In the genomic region with DNA sequence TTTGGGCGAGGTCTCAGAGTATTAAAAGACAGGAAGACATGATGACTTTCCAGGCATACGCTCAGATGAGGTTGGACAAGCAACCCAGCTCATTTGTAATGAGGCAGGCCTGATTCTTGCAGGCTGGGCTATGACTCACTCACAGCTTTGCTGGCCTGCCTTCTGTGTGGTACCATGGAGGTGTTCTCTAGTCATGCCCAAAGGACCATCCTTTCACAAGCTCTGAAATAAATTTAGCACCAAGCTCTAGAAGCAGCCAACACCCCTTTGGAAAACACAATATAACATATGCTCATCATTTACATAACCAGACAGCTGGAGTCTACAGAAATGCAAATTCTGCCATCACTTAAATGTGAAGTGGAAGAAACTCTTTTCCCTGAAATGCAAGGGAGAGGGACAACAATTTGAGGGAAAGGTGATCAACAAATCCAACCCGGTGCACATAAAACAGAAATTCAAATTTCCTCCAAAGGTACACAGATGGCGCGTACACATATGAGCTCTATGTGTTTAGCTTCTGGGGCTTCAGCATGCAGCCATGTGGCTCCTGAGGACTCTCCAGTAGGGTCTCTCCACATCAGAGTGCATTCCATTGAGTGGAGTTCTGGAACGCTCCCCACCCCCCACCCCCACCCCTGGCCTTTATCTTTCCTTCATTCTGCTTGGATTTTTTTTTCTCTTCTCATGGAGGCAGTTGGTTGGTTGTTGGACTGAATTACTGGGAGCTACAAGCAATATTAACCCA, we compare ENCODE assay signal across 9 mouse cellular contexts.
A peak's percentile ranks its signal among the peaks of the same experiment; 100 is the strongest.
DNase-seq lines count a peak whose midpoint lies in the region.
"Had no signal": no experiment of that assay in that cellular context is flagged by ENCODE, and none has a peak within 500 bp of the region (broad histone marks: within the 10 kb centered on the region; RNA-seq: fewer than 3 reads in every experiment).

No protein-coding gene starts in this region.

- intact Hi-C loops in left cerebral cortex, postnatal 25 days (cut with DNase I): loop anchor here (1.0 to 5.0 kb wide), 4 partner anchors 39 to 447 kb away; no protein-coding TSS in a partner anchor

- DNase-seq in cerebellum, postnatal 25 days: peak; percentile 11 to 28
- no peak for DNase-seq in cerebellum, postnatal 10 days
- peak; percentile 6 for DNase-seq in R1 (ENCODE audit: low read depth, low spot score)
- peak; percentile 70 to 90 for DNase-seq in frontal cortex, postnatal 36 days (ENCODE audit: low spot score in 2 of 2)
- peak; percentile 70 to 97 for DNase-seq in left cerebral cortex, postnatal 25 days (ENCODE audit: low spot score in 2 of 2)
- no peak for DNase-seq in retina, postnatal 1 day
- no peak for DNase-seq in kidney, postnatal 36 days
- no peak for DNase-seq in testis, postnatal 10 days (ENCODE audit: low spot score)
- DNase-seq: kidney, adult 8-10 months had no signal

Comparison
In these comparisons a context has a peak if more than half of its experiments do, and no peak if none do; other contexts are left out.
1. DNase-seq: peak in cerebellum, postnatal 25 days (2 of 2), R1 (single experiment), frontal cortex, postnatal 36 days (2 of 2) and left cerebral cortex, postnatal 25 days (2 of 2); none in cerebellum, postnatal 10 days (0 of 2), retina, postnatal 1 day (single experiment), kidney, postnatal 36 days (0 of 2) and testis, postnatal 10 days (single experiment).